Mouse (Mus musculus) hindbrain, embryonic 15.5 days (tissue): ENCODE measurements around the gene Tspan33. TPM values are rescaled to one million over a fixed set of nuclear protein-coding genes. Genes with fewer than 3 reads are reported as not detected.

Source experiments
- ATAC-seq: fragments of 200-750 bp; cut with Nextera tagmentation; 2 replicates; pipeline ENCODE4 v1.8.0; 2017; ENCODE audit warnings: low read depth, moderate number of reproducible peaks, moderate TSS enrichment; ENCODE audit not compliant: low FRiP score
- H3K27ac ChIP-seq: fragments of 300-500 bp; sonication (generic); replicated peaks from 2 replicates; pipeline ENCODE4 v1.5.1; 2015; ENCODE audit warnings: mild to moderate bottlenecking, inconsistent platforms
- H3K27me3 ChIP-seq: fragments of 300-500 bp; sonication (generic); 2 replicates; pipeline ENCODE4 v1.6.1; 2015; ENCODE audit warnings: control low read depth, inconsistent platforms
- H3K36me3 ChIP-seq: fragments of 300-500 bp; sonication (generic); 2 replicates; pipeline ENCODE4 v1.6.1; 2015; ENCODE audit warnings: control low read depth, inconsistent platforms
- H3K4me1 ChIP-seq: fragments of 300-500 bp; sonication (generic); replicated peaks from 2 replicates; pipeline ENCODE4 v1.6.1; 2015; ENCODE audit warnings: control low read depth, inconsistent platforms
- H3K4me2 ChIP-seq: fragments of 300-500 bp; sonication (generic); 2 replicates; pipeline ENCODE4 v1.6.1; 2015; ENCODE audit warnings: moderate library complexity, mild to moderate bottlenecking, inconsistent platforms
- H3K4me3 ChIP-seq: fragments of 300-500 bp; sonication (generic); 2 replicates; pipeline ENCODE4 v1.5.1; 2015; ENCODE audit warnings: mild to moderate bottlenecking, inconsistent platforms
- H3K9ac ChIP-seq: fragments of 300-500 bp; sonication (generic); 2 replicates; pipeline ENCODE4 v1.6.1; 2015; ENCODE audit warnings: inconsistent platforms
- H3K9me3 ChIP-seq: fragments of 300-500 bp; sonication (generic); 2 replicates; pipeline ENCODE4 v1.6.1; 2016; ENCODE audit warnings: control low read depth, inconsistent platforms
- WGBS: fragments of 180-500 bp; shearing (Covaris S2); methylation state at CpG from one replicate; pipeline ENCODE4 v1.1.7; 2015; 5-methylcytosine and 5-hydroxymethylcytosine counted together
- polyA plus RNA-seq: library from polyadenylated mRNA; unstranded; fragments of >200 nt; fragmentation: Nextera tagmentation; extraction: Ambion mirVana; gene quantifications from 2 replicates; pipeline ENCODE4 v1.2.1, GENCODE M21; 2015

Gene Tspan33
- 11.9 and 14.4 TPM in 2 replicates for polyA plus RNA-seq

- peak; percentile 98 for ATAC-seq
- Histone ChIP-seq H3K4me1 (peaks cover 19% of the 10 kb centered on the region), H3K4me2 (peak within 1 kb of the TSS; percentile 100), H3K36me3 (no peaks in the 10 kb centered on the region), H3K4me3 (peak within 1 kb of the TSS; percentile 85), H3K9ac (peak within 1 kb of the TSS; percentile 69), H3K27ac (peak within 1 kb of the TSS; percentile 43; the same call in 1 of the 2 replicates), H3K27me3 (peaks cover 11% of the 10 kb centered on the region), H3K9me3 (no peaks in the 10 kb centered on the region)
- 0% methylated on average over 37 of the region's 41 CpGs for WGBS
Measured at GRCm38 (mm10) chr6:29693953-29694352, at the start of gene Tspan33. TSS of gene Tspan33 (plus strand) at chr6:29694222.

- no peaks in the 10 kb centered on the region for H3K4me1 ChIP-seq
- whole genome bisulfite sequencing: 35% methylated on average over 14 of the region's 14 CpGs
- H3K27ac ChIP-seq: no peak overlapping the region
- H3K9me3 ChIP-seq: no peaks in the 10 kb centered on the region
- no peak overlapping the region for H3K4me3 ChIP-seq
- H3K9ac ChIP-seq: no peak overlapping the region
- H3K4me2 ChIP-seq: no peak overlapping the region
- no peaks in the 10 kb centered on the region for H3K36me3 ChIP-seq
- H3K27me3 ChIP-seq: no peaks in the 10 kb centered on the region
- ATAC-seq: peak; percentile 61; the same call in 1 of the 2 replicates
Measured at GRCm38 (mm10) chr6:29649494-29650169, 44.4 kb upstream of the Tspan33 start.

GRCm38 (mm10) chr6:29650170-29650549 is 43.9 kb upstream of the Tspan33 start:
- H3K9me3 ChIP-seq: no peaks in the 10 kb centered on the region
- no peak overlapping the region for H3K4me2 ChIP-seq
- no peaks in the 10 kb centered on the region for H3K4me1 ChIP-seq
- H3K36me3 ChIP-seq: no peaks in the 10 kb centered on the region
- H3K27ac ChIP-seq: no peak overlapping the region
- no peak overlapping the region for H3K4me3 ChIP-seq
- WGBS: 69% methylated on average over 10 of the region's 10 CpGs
- no peak overlapping the region for H3K9ac ChIP-seq
- H3K27me3 ChIP-seq: no peaks in the 10 kb centered on the region
- ATAC-seq: no peak

GRCm38 (mm10) chr6:29653271-29653670 is 40.8 kb upstream of the Tspan33 start:
- Histone ChIP-seq H3K4me2 (no peak overlapping the region), H3K27me3 (no peaks in the 10 kb centered on the region), H3K27ac (no peak overlapping the region), H3K9me3 (no peaks in the 10 kb centered on the region), H3K4me1 (no peaks in the 10 kb centered on the region), H3K9ac (no peak overlapping the region), H3K36me3 (no peaks in the 10 kb centered on the region), H3K4me3 (no peak overlapping the region)
- no peak for ATAC-seq

- no peak for ATAC-seq
- no peaks in the 10 kb centered on the region for H3K9me3 ChIP-seq
- H3K4me3 ChIP-seq: no peak overlapping the region
- H3K4me2 ChIP-seq: no peak overlapping the region
- H3K4me1 ChIP-seq: no peaks in the 10 kb centered on the region
- H3K27ac ChIP-seq: no peak overlapping the region
- H3K27me3 ChIP-seq: no peaks in the 10 kb centered on the region
- H3K9ac ChIP-seq: no peak overlapping the region
- H3K36me3 ChIP-seq: no peaks in the 10 kb centered on the region
- 80% methylated on average over 3 of the region's 3 CpGs for WGBS
Measured at GRCm38 (mm10) chr6:29658626-29659475, 35.2 kb upstream of the Tspan33 start.

GRCm38 (mm10) chr6:29659964-29660363 is 34.1 kb upstream of the Tspan33 start:
- H3K27me3 ChIP-seq: no peaks in the 10 kb centered on the region
- no peak overlapping the region for H3K4me2 ChIP-seq
- no peak for ATAC-seq
- WGBS: 76% methylated on average over 2 of the region's 2 CpGs
- H3K4me3 ChIP-seq: no peak overlapping the region
- H3K4me1 ChIP-seq: no peaks in the 10 kb centered on the region
- H3K9ac ChIP-seq: no peak overlapping the region
- H3K9me3 ChIP-seq: no peaks in the 10 kb centered on the region
- no peaks in the 10 kb centered on the region for H3K36me3 ChIP-seq
- no peak overlapping the region for H3K27ac ChIP-seq

- Histone ChIP-seq H3K4me1 (no peaks in the 10 kb centered on the region), H3K9me3 (no peaks in the 10 kb centered on the region), H3K27me3 (no peaks in the 10 kb centered on the region), H3K4me2 (no peak overlapping the region), H3K36me3 (no peaks in the 10 kb centered on the region), H3K9ac (no peak overlapping the region), H3K4me3 (no peak overlapping the region), H3K27ac (no peak overlapping the region)
- WGBS: 28% methylated on average over 11 of the region's 11 CpGs
- ATAC-seq: no peak
Measured at GRCm38 (mm10) chr6:29660662-29661307, 33.2 kb upstream of the Tspan33 start.

- Histone ChIP-seq H3K4me1 (no peaks in the 10 kb centered on the region), H3K27ac (no peak overlapping the region), H3K27me3 (no peaks in the 10 kb centered on the region), H3K36me3 (no peaks in the 10 kb centered on the region), H3K9ac (no peak overlapping the region), H3K4me3 (no peak overlapping the region), H3K9me3 (no peaks in the 10 kb centered on the region), H3K4me2 (no peak overlapping the region)
- 73% methylated on average over 6 of the region's 6 CpGs for WGBS
- ATAC-seq: no peak
Measured at GRCm38 (mm10) chr6:29667266-29667665, 26.8 kb upstream of the Tspan33 start.

GRCm38 (mm10) chr6:29671741-29672140 is 22.3 kb upstream of the Tspan33 start:
- no peaks in the 10 kb centered on the region for H3K9me3 ChIP-seq
- ATAC-seq: no peak
- no peaks in the 10 kb centered on the region for H3K27me3 ChIP-seq
- WGBS: 14% methylated on average over 3 of the region's 3 CpGs
- no peaks in the 10 kb centered on the region for H3K36me3 ChIP-seq
- H3K4me2 ChIP-seq: no peak overlapping the region
- H3K4me1 ChIP-seq: peaks cover 4% of the 10 kb centered on the region; the same call in 1 of the 2 replicates
- no peak overlapping the region for H3K4me3 ChIP-seq
- H3K9ac ChIP-seq: no peak overlapping the region
- no peak overlapping the region for H3K27ac ChIP-seq

- no peaks in the 10 kb centered on the region for H3K9me3 ChIP-seq
- no peak overlapping the region for H3K9ac ChIP-seq
Measured at GRCm38 (mm10) chr6:29672563-29673411, 21.2 kb upstream of the Tspan33 start.

GRCm38 (mm10) chr6:29673739-29674138 is 20.3 kb upstream of the Tspan33 start:
- Histone ChIP-seq H3K27ac (no peak overlapping the region), H3K27me3 (no peaks in the 10 kb centered on the region), H3K4me2 (no peak overlapping the region), H3K36me3 (no peaks in the 10 kb centered on the region), H3K9me3 (no peaks in the 10 kb centered on the region), H3K4me1 (peaks cover 4% of the 10 kb centered on the region; the same call in 1 of the 2 replicates), H3K4me3 (no peak overlapping the region), H3K9ac (no peak overlapping the region)
- 33% methylated on average over 2 of the region's 2 CpGs for WGBS
- no peak for ATAC-seq

More at GRCm38 (mm10) chr6:29672563-29673411, 21.2 kb upstream of the Tspan33 start:
- Histone ChIP-seq H3K36me3 (no peaks in the 10 kb centered on the region), H3K4me3 (no peak overlapping the region), H3K4me2 (no peak overlapping the region), H3K27ac (peak overlapping the region; percentile 48; the same call in 1 of the 2 replicates), H3K27me3 (no peaks in the 10 kb centered on the region), H3K4me1 (peaks cover 4% of the 10 kb centered on the region; the same call in 1 of the 2 replicates)
- WGBS: 30% methylated on average over 12 of the region's 12 CpGs
- ATAC-seq: no peak
